Mouse (Mus musculus) thymus, postnatal 10 days (tissue): ENCODE results near the gene Sspn.

ENCODE experiments used
- DNase-seq, 2 experiments: peaks; one replicate each; pipeline ENCODE4 v3.0.0; 2021; ENCODE audit warnings: low spot score in 2 of 2

Sspn gene

GRCm38 (mm10) chr6:145931341-145931740 is at the start of gene Sspn:
Gene Sspn (plus strand): TSS chr6:145931641.
- DNase-seq = no peak

DNA sequence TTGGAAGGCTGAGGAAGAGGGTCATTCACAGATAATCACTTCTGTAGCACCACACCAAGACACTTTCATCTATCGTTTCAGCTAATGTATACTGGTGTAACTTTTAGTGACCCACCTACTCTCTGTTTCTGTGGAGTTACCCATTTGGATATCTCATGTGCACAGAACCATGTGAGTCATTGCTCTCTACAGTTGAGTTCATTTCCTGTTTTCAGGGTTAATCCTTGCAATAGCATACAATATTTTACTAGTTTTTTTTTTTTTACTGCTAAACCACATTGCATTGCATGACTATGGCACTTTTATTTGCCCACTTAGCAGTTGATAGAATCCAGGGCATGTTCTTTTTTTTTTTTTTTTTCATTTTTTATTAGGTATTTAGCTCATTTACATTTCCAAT is 48.4 kb upstream of the Sspn start:
- no peak for DNase-seq

DNA sequence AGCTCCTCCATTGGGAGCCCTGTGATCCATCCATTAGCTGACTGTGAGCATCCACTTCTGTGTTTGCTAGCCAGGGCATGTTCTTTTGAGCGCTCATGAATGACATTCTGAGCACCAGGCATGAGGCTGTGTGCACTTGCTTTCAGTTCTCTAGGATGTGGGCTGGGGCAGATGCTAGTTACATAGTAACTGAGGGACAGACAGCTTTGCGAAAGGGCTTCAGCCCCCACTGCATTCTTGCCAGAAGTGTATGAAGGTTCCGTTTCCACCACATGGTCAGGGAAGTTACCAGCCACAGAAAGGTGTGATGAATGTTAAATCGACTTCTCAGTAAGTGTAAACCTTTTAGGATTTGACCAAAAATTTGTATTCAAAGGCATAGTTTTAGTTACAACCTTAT is 47.8 kb upstream of the Sspn start:
- no peak for DNase-seq

GRCm38 (mm10) chr6:145885069-145885468 is 46.4 kb upstream of the Sspn start:
- DNase-seq = no peak

DNA sequence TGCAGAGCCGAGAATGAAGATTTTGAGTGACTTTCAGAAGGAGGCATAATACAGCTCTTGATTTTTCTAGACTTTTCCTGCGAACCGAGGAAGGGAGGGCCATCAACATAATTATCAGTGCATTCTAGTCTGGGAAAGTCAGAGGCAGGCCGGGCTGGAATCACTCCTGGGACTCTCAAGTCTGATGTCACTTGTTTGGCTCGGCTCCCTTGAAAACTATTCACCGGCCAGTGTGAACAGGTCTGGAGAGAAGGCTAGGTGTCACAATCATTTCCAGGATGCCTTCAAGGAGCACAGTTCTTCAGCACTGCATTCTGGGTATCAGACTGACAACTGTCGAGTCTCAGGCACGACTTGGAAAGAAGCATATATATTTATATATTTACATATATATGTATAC is 45.2 kb upstream of the Sspn start:
- DNase-seq = no peak

DNA sequence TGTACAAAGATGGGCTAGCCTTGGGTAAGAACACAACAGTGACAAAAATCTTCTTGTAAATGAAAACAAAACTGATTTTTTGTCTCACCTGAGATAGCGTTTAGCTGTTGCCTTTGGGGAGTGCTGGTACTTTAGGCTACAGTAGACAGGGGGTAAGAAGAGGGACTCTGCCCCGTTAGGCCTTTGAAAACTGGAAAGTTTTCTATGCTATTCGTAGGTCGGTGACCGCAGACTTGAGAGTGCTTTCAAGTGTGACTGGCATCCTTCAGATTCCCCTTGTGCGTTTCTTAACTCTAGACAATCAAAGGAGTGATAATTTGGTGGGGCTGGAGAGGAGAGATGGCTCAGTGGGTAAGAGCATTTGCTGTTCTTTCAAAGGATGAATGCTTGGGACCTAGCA is 43.7 kb upstream of the Sspn start:
- no peak for DNase-seq

GRCm38 (mm10) chr6:145891951-145892350 is 39.5 kb upstream of the Sspn start:
- no peak for DNase-seq

GRCm38 (mm10) chr6:145892381-145893265 is 38.8 kb upstream of the Sspn start:
- DNase-seq = no peak

GRCm38 (mm10) chr6:145893366-145894021 is 37.9 kb upstream of the Sspn start:
- no peak for DNase-seq

DNA sequence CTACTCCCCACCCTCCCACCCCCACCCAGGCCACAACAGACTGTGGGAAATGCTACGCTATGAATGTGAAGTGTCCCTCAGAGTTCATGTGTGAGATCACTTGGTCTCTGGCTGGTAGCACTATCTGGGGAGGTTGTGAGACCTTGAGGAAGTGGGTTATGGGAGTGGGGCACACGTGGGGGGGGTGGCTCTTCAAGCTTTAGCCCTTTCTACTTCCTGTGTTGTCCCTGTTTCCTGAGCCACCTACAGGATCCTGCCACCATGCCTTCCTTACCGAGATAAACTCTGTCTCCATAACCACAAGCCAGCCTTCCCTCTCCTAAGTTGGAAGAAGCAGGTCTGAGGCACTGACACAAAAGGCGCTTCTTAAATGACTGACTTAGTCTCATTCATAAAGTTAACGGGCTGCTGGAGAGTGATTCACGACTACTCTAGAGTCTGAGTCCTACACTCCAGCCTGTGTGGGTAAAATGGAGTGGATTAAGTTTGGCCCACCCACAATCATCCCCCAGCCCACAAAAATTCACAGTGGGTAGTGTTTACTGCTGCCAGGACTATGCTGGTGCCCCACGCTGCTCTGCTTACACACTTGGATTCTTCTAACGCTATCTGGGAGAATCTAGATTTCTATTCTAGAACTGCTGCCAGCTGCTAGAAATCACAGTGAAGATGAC is 36.6 kb upstream of the Sspn start:
- DNase-seq = peak; percentile 18 to 31

- no peak for DNase-seq
Observed at GRCm38 (mm10) chr6:145904169-145904568, 27.3 kb upstream of the Sspn start.

GRCm38 (mm10) chr6:145904616-145905015 is 26.8 kb upstream of the Sspn start:
- DNase-seq = no peak

GRCm38 (mm10) chr6:145906096-145906890 is 25.1 kb upstream of the Sspn start:
- DNase-seq = no peak

DNA sequence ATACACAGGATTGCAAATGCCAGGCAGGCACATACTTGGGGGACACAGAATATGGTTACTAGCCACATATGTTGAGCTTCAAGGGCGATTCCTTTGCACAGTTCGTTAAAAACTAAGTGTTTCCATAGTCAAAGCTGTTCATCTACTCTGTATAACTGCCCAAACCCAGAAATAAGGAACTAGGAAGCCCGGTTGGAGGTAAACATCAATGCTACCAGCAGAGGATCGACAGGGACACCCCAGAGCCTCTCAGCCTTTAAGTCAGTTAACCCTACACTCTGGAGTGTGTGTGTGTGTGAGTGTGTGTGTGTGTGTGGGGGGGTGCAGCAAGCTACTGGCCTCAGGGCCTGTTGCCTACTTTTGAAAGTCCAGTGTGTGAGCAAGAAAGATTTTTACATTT is 21.5 kb upstream of the Sspn start:
- DNase-seq = no peak

DNA sequence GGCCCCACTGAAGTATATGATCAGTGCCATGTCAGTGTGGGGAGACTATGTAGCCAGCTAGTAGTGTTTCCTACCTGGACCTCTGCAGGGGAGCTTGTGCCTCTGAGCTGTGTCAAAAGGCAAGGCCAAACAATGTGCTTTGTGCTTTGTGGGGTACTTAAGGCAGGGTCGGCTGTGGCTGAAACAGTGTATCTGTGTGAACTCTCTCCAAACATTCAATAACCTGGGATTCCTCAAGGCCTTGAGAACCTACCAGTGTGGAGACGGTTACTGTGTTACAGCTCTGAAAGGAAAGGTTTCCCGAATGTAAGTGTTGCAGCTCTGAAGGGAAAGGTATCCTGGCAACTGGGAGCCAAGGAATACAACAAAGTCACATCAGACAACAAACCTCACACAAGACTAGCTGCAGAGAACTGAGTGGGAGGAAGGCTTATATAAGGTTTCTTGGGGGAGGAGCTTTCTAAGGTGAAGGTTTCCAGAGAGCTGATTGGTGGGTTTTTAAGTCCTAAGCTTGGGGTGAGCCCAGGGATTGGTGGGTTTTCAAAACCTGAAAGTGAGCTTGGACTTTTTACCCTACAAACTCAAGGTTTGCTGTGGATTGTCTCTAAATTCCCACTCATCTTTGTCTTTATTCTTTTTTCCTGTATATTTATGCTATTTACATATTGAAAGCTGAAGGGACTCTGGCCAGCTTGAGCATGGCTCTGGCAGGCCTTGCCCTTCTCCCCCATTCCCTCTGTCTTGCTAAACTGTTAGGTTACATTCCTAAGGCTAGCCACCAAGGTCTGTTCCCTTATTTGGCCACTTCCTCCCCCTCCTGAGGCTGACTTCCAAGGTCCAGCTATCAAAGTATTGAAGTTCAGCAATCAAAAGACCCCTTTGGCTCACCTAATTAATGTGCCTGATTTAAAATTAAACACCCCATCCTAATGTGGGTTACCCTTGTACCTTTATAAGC is 20.7 kb upstream of the Sspn start:
- no peak for DNase-seq

GRCm38 (mm10) chr6:145912232-145912631 is 19.2 kb upstream of the Sspn start:
- no peak for DNase-seq

DNA sequence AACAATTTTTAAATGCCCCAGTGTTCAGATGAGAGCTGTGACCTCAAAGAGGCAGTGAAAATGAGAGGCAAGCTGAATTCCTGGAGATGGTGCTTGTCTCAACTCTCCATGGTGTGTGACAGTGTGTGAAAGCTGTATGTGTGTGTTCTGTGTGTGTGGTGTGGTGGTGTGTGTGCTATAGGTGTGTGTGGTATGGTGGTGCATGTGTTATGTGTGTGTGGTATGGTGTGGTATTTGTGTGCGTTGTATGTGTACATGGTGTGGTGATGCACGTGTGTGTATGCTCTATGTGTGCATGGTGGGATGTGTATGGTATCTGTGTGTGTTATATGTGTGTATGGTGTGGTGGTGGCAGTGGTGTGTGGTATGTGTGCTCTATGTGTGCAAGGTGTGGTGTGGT is 16.0 kb upstream of the Sspn start:
- DNase-seq = no peak

- DNase-seq = no peak
Observed at GRCm38 (mm10) chr6:145916401-145916800, 15.0 kb upstream of the Sspn start.

- DNase-seq = no peak
Observed at GRCm38 (mm10) chr6:145918236-145918635, 13.2 kb upstream of the Sspn start.

DNA sequence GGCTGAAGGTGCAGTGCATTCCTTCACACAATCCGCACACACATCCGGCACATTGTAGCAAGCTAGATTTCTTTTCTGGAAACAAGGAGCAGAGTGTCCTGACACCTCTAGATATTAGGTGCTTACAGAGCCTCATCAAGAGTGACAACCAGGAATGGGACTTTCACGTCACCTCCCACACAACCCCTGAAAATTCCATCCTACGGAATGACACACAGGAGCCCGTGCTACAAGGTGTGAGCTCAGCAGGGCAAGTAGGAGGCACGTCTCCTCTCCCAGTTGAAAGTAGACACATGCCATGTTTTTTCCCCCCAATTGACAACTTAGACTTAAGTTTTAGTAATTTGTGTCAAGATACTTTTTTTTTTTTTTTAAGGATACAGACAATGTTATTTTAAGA is 7.8 kb upstream of the Sspn start:
- no peak for DNase-seq
